Mouse (Mus musculus) lung, embryonic 15.5 days (tissue): ENCODE data around the gene Pdcd1lg2. TPM values are rescaled to one million over a fixed set of nuclear protein-coding genes. Genes with fewer than 3 reads are reported as not detected.

Source experiments
- ATAC-seq: fragments of 200-750 bp; cut with Nextera tagmentation; 2 replicates; pipeline ENCODE4 v1.8.0; 2017; ENCODE audit warnings: moderate number of reproducible peaks, borderline replicate concordance; ENCODE audit not compliant: low FRiP score, low TSS enrichment; ENCODE audit errors: extremely low read depth
- H3K27ac ChIP-seq: fragments of 300-500 bp; sonication (generic); 2 replicates; pipeline ENCODE4 v1.5.1; 2015; ENCODE audit warnings: moderate library complexity, mild to moderate bottlenecking, inconsistent platforms
- H3K27me3 ChIP-seq: fragments of 300-500 bp; sonication (generic); 2 replicates; pipeline ENCODE4 v1.6.1; 2015; ENCODE audit warnings: inconsistent platforms
- H3K36me3 ChIP-seq: fragments of 300-500 bp; sonication (generic); 2 replicates; pipeline ENCODE4 v1.6.1; 2015; ENCODE audit warnings: inconsistent platforms
- H3K4me1 ChIP-seq: fragments of 300-500 bp; sonication (generic); 2 replicates; pipeline ENCODE4 v1.6.1; 2015; ENCODE audit warnings: inconsistent platforms
- H3K4me2 ChIP-seq: fragments of 300-500 bp; sonication (generic); 2 replicates; pipeline ENCODE4 v1.6.1; 2015; ENCODE audit warnings: inconsistent platforms, mild to moderate bottlenecking, moderate library complexity
- H3K4me3 ChIP-seq: fragments of 300-500 bp; sonication (generic); 2 replicates; pipeline ENCODE4 v1.5.1; 2015; ENCODE audit warnings: mild to moderate bottlenecking, inconsistent platforms
- H3K9ac ChIP-seq: fragments of 300-500 bp; sonication (generic); 2 replicates; pipeline ENCODE4 v1.6.1; 2015; ENCODE audit warnings: inconsistent platforms
- H3K9me3 ChIP-seq: fragments of 300-500 bp; sonication (generic); 2 replicates; pipeline ENCODE4 v1.6.1; 2016; ENCODE audit warnings: inconsistent platforms
- WGBS: fragments of 180-500 bp; shearing (Covaris S2); methylation state at CpG from one replicate; pipeline ENCODE4 v1.1.7; 2015; 5-methylcytosine and 5-hydroxymethylcytosine counted together
- polyA plus RNA-seq: library from polyadenylated mRNA; unstranded; fragments of >200 nt; fragmentation: Nextera tagmentation; extraction: Ambion mirVana; gene quantifications from 2 replicates; pipeline ENCODE4 v1.2.1, GENCODE M21; 2015

The Pdcd1lg2 gene
- polyA plus RNA-seq, 1 experiment from 2014 or later: 0.09 TPM

- no peaks in the 10 kb centered on the region for H3K27me3 ChIP-seq
- no peak overlapping the region for H3K9ac ChIP-seq
- no peak overlapping the region for H3K4me2 ChIP-seq
- no peaks in the 10 kb centered on the region for H3K9me3 ChIP-seq
- WGBS: 50% methylated on average over 2 of the region's 2 CpGs
- ATAC-seq: no peak
- H3K27ac ChIP-seq: no peak overlapping the region
- H3K4me1 ChIP-seq: no peaks in the 10 kb centered on the region
- no peak overlapping the region for H3K4me3 ChIP-seq
- H3K36me3 ChIP-seq: no peaks in the 10 kb centered on the region
Measured at GRCm38 (mm10) chr19:29513111-29513766, 102.5 kb downstream of the Pdcd1lg2 start.

DNA sequence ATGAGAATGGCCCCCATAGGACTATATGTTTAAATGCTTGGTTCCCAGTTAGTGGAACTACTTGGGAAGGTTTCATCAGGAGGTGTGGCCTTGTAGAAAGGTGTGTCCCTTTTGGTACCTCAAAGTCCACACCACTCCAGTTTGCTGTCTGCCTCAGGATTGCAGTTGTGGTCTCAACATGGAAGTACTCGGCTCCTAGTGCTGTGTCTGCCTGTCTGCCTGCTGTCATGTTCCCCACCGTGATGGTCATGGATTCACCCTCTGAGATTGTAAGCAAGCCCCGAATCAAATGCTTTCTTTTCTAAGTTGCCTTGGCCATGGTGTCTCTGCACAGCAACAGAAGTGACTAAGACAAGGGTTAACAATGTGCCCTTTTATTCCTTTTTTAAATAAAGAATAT lies 103.4 kb downstream of the Pdcd1lg2 start:
- Histone ChIP-seq H3K4me3 (no peak overlapping the region), H3K9me3 (no peaks in the 10 kb centered on the region), H3K27me3 (no peaks in the 10 kb centered on the region), H3K27ac (no peak overlapping the region), H3K36me3 (no peaks in the 10 kb centered on the region), H3K4me2 (no peak overlapping the region), H3K4me1 (no peaks in the 10 kb centered on the region), H3K9ac (no peak overlapping the region)
- WGBS: 86% methylated on average over 3 of the region's 3 CpGs
- no peak for ATAC-seq

- no peak overlapping the region for H3K4me3 ChIP-seq
- no peaks in the 10 kb centered on the region for H3K4me1 ChIP-seq
- no peak overlapping the region for H3K9ac ChIP-seq
- H3K36me3 ChIP-seq: no peaks in the 10 kb centered on the region
- no peak overlapping the region for H3K4me2 ChIP-seq
- no peak for ATAC-seq
- no peaks in the 10 kb centered on the region for H3K9me3 ChIP-seq
- 89% methylated on average over 3 of the region's 3 CpGs for WGBS
- no peaks in the 10 kb centered on the region for H3K27me3 ChIP-seq
- no peak overlapping the region for H3K27ac ChIP-seq
Measured at GRCm38 (mm10) chr19:29515386-29515785, 104.7 kb downstream of the Pdcd1lg2 start.

GRCm38 (mm10) chr19:29515991-29516390 lies 105.3 kb downstream of the Pdcd1lg2 start:
- H3K9me3 ChIP-seq: no peaks in the 10 kb centered on the region
- WGBS: 70% methylated on average over 10 of the region's 10 CpGs

GRCm38 (mm10) chr19:29518409-29518808 lies 107.7 kb downstream of the Pdcd1lg2 start:
- H3K9me3 ChIP-seq: no peaks in the 10 kb centered on the region
- H3K4me3 ChIP-seq: no peak overlapping the region
- no peak overlapping the region for H3K27ac ChIP-seq
- no peak overlapping the region for H3K9ac ChIP-seq
- 0 out of 2 replicates have a peak, but pooled peaks cover 4% of the 10 kb centered on the region for H3K4me1 ChIP-seq
- WGBS: 84% methylated on average over 7 of the region's 7 CpGs
- no peaks in the 10 kb centered on the region for H3K27me3 ChIP-seq
- ATAC-seq: no peak
- no peaks in the 10 kb centered on the region for H3K36me3 ChIP-seq
- no peak overlapping the region for H3K4me2 ChIP-seq

More at GRCm38 (mm10) chr19:29515991-29516390, 105.3 kb downstream of the Pdcd1lg2 start:
- no peak overlapping the region for H3K9ac ChIP-seq
- H3K4me1 ChIP-seq: 0 out of 2 replicates have a peak, but pooled peaks cover under 1% of the 10 kb centered on the region
- H3K4me3 ChIP-seq: no peak overlapping the region
- no peak for ATAC-seq
- no peak overlapping the region for H3K4me2 ChIP-seq
- no peak overlapping the region for H3K27ac ChIP-seq
- H3K27me3 ChIP-seq: no peaks in the 10 kb centered on the region
- no peaks in the 10 kb centered on the region for H3K36me3 ChIP-seq

GRCm38 (mm10) chr19:29518922-29519321 lies 108.2 kb downstream of the Pdcd1lg2 start:
- Histone ChIP-seq H3K36me3 (no peaks in the 10 kb centered on the region), H3K4me1 (peaks cover 9% of the 10 kb centered on the region), H3K4me3 (no peak overlapping the region), H3K9me3 (no peaks in the 10 kb centered on the region), H3K4me2 (no peak overlapping the region), H3K9ac (no peak overlapping the region), H3K27me3 (no peaks in the 10 kb centered on the region), H3K27ac (no peak overlapping the region)
- no peak for ATAC-seq
- 76% methylated on average over 4 of the region's 4 CpGs for WGBS

Other genes with a start within 250 kb of the Pdcd1lg2 start
- 7.7 and 8.3 TPM in 2 replicates for gene Jak2, start 159.1 kb upstream of the Pdcd1lg2 start, polyA plus RNA-seq
- 1.2 and 3.3 TPM in 2 replicates for gene Insl6, start 85.6 kb upstream of the Pdcd1lg2 start, polyA plus RNA-seq
- 0.47 TPM in 1 of 2 replicates, not detected in the other for gene Rln1, start 76.2 kb upstream of the Pdcd1lg2 start, polyA plus RNA-seq
- gene Plgrkt, start 43.5 kb upstream of the Pdcd1lg2 start, polyA plus RNA-seq: 45.3 and 56.9 TPM in 2 replicates
- gene Cd274, start 43.5 kb upstream of the Pdcd1lg2 start, polyA plus RNA-seq: 0.25 and 0.74 TPM in 2 replicates
- gene Ric1, start 111.4 kb downstream of the Pdcd1lg2 start, polyA plus RNA-seq: 11.7 and 12.5 TPM in 2 replicates
- gene Ermp1, start 237.5 kb downstream of the Pdcd1lg2 start, polyA plus RNA-seq: 6.9 and 7.9 TPM in 2 replicates